Mouse (Mus musculus) limb, embryonic 12.5 days (tissue): ENCODE data around the gene Olfr1137. TPM values are rescaled to one million over a fixed set of nuclear protein-coding genes. Genes with fewer than 3 reads are reported as not detected.

Experiments
- ATAC-seq: fragments of 200-750 bp; cut with Nextera tagmentation; 2 replicates; pipeline ENCODE4 v1.8.0; 2017; ENCODE audit warnings: low read depth, moderate TSS enrichment; ENCODE audit not compliant: insufficient number of reproducible peaks, insufficient read depth, low FRiP score, low TSS enrichment
- H3K27ac ChIP-seq: fragments of 300-500 bp; sonication (generic); 2 replicates; pipeline ENCODE4 v1.5.1; 2016; ENCODE audit warnings: mild to moderate bottlenecking, moderate library complexity
- H3K27me3 ChIP-seq: fragments of 300-500 bp; sonication (generic); 2 replicates; pipeline ENCODE4 v1.6.1; 2016; ENCODE audit warnings: mild to moderate bottlenecking, moderate library complexity
- H3K36me3 ChIP-seq: fragments of 300-500 bp; sonication (generic); 2 replicates; pipeline ENCODE4 v1.6.1; 2016; ENCODE audit warnings: mild to moderate bottlenecking, moderate library complexity
- H3K4me1 ChIP-seq: fragments of 300-500 bp; sonication (generic); replicated peaks from 2 replicates; pipeline ENCODE4 v1.6.1; 2016
- H3K4me2 ChIP-seq: fragments of 300-500 bp; sonication (generic); 2 replicates; pipeline ENCODE4 v1.6.1; 2016; ENCODE audit warnings: mild to moderate bottlenecking, moderate library complexity
- H3K4me3 ChIP-seq: fragments of 300-500 bp; sonication (generic); replicated peaks from 2 replicates; pipeline ENCODE4 v1.5.1; 2016; ENCODE audit warnings: mild to moderate bottlenecking
- H3K9ac ChIP-seq: fragments of 300-500 bp; sonication (generic); replicated peaks from 2 replicates; pipeline ENCODE4 v1.6.1; 2016; ENCODE audit warnings: mild to moderate bottlenecking, moderate library complexity
- H3K9me3 ChIP-seq: fragments of 300-500 bp; sonication (generic); 2 replicates; pipeline ENCODE4 v1.6.1; 2016; ENCODE audit warnings: mild to moderate bottlenecking, moderate library complexity
- WGBS: fragments of 180-500 bp; shearing (Covaris S2); methylation state at CpG from one replicate; pipeline ENCODE4 v1.1.7; 2016; 5-methylcytosine and 5-hydroxymethylcytosine counted together
- polyA plus RNA-seq: library from polyadenylated mRNA; unstranded; fragments of >200 nt; fragmentation: Nextera tagmentation; extraction: Ambion mirVana; gene quantifications from 2 replicates; pipeline ENCODE4 v1.2.1, GENCODE M21; 2016

Olfr1137 gene
- polyA plus RNA-seq: not detected in 2 replicates

DNA sequence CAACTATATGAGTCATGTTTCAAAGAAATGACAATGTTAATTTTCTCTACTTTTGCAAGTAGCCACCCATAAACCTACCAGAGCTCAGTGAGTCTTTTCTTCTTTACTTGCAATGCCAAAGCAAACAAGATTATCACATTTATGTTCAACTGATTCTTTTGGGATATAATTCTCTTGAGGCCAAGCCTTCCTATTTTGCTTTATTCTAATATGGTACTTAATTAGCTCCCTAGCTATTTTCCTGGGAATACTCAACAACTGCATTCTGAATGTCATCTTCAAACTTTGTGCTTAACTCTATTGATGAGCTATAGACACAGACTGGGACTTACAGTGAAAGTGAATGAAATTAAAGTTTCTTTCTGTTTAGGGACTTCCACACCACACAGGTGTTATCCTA lies at the start of gene Olfr1137:
TSS of gene Olfr1137 (minus strand) at position 101 of the 400 bp plus-strand sequence.
- H3K9ac ChIP-seq: no peak within 1 kb of the TSS
- no peaks in the 10 kb centered on the region for H3K27me3 ChIP-seq
- H3K4me1 ChIP-seq: no peaks in the 10 kb centered on the region
- H3K9me3 ChIP-seq: no peaks in the 10 kb centered on the region
- H3K4me2 ChIP-seq: no peak within 1 kb of the TSS
- H3K4me3 ChIP-seq: no peak within 1 kb of the TSS
- H3K27ac ChIP-seq: no peak within 1 kb of the TSS
- H3K36me3 ChIP-seq: no peaks in the 10 kb centered on the region
- no peak for ATAC-seq

DNA sequence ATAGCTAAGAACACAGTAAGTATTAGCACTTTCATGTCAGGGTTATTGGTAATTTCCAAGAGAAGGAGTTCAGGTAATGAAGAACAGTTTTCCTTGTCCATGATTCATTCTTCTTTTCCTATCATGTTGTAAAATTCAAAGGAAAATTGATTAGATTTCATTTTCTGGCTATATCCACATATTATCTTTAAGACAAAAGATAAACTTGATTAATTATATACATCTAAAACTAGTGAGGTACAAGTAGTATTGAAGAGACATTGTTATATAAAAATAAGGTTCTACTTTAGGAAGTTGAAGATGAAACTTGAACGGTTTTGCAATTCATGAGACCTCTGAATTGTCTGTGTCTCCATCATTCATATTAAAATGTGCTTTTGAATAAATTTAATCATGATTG lies 40.9 kb upstream of the Olfr1137 start, which contains the start of gene Olfr1141:
TSS of gene Olfr1141 (minus strand) at position 101 of the 400 bp plus-strand sequence.
- H3K4me2 ChIP-seq: no peak within 1 kb of the TSS
- WGBS: 76% methylated on average over 1 of the region's 1 CpGs

DNA sequence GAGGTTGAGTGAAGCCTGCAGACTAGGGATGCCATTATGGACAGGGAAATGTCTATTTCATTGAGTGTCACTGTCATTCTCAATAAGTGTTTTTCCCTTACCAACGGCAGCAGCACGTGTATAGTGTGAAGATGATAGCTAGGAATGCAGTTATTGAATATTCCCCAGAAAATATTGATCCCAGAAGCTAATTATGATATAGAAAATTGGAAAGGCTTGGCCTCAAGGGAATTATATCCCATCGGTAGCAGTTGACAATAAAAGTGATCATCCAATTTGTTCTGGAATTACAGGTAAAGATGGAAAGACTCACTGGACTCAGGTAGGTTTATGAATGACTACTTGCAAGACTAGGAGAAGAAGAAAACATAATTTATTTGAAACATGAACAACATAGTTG lies 30.5 kb upstream of the Olfr1137 start, which contains the start of gene Olfr1140:
TSS of gene Olfr1140 (plus strand) at position 301 of the 400 bp plus-strand sequence.
- no peaks in the 10 kb centered on the region for H3K9me3 ChIP-seq
- H3K9ac ChIP-seq: no peak within 1 kb of the TSS
- no peak within 1 kb of the TSS for H3K4me3 ChIP-seq
- ATAC-seq: no peak
- no peak within 1 kb of the TSS for H3K4me2 ChIP-seq
- H3K27me3 ChIP-seq: no peaks in the 10 kb centered on the region
- 77% methylated on average over 3 of the region's 3 CpGs for WGBS
- no peaks in the 10 kb centered on the region for H3K36me3 ChIP-seq
- H3K27ac ChIP-seq: no peak within 1 kb of the TSS
- H3K4me1 ChIP-seq: no peaks in the 10 kb centered on the region

More for the DNA sequence above, 40.9 kb upstream of the Olfr1137 start, which contains the start of gene Olfr1141:
- no peak within 1 kb of the TSS for H3K27ac ChIP-seq
- H3K4me3 ChIP-seq: no peak within 1 kb of the TSS
- H3K27me3 ChIP-seq: no peaks in the 10 kb centered on the region
- H3K9me3 ChIP-seq: no peaks in the 10 kb centered on the region
- no peak for ATAC-seq
- no peaks in the 10 kb centered on the region for H3K4me1 ChIP-seq
- no peaks in the 10 kb centered on the region for H3K36me3 ChIP-seq
- no peak within 1 kb of the TSS for H3K9ac ChIP-seq

DNA sequence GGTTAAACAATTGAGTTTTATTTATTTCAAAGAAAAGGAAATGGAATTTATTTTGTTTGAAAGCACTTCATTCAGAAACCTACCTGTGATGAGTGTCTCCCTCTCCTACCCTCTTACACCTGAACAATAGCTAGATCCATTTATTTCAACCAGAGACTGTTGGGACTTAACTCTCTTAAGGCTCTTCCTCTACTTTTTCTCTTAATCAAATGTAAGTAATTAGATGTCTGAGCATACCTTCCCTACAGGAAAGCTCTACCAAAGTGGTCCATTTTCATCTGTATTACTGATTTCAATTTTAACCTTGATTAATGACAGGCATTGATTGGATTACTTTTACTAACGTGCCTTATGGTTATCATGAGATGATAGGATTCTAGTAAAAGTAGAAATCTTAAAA lies 26.9 kb upstream of the Olfr1137 start, which contains the start of gene Olfr1138:
TSS of gene Olfr1138 (minus strand) at position 101 of the 400 bp plus-strand sequence.
- H3K9me3 ChIP-seq: no peaks in the 10 kb centered on the region
- no peak within 1 kb of the TSS for H3K9ac ChIP-seq
- no peaks in the 10 kb centered on the region for H3K27me3 ChIP-seq
- no peak within 1 kb of the TSS for H3K4me3 ChIP-seq
- WGBS: 77% methylated on average over 1 of the region's 1 CpGs
- no peak for ATAC-seq
- no peak within 1 kb of the TSS for H3K4me2 ChIP-seq
- H3K27ac ChIP-seq: no peak within 1 kb of the TSS
- no peaks in the 10 kb centered on the region for H3K36me3 ChIP-seq
- H3K4me1 ChIP-seq: no peaks in the 10 kb centered on the region

DNA sequence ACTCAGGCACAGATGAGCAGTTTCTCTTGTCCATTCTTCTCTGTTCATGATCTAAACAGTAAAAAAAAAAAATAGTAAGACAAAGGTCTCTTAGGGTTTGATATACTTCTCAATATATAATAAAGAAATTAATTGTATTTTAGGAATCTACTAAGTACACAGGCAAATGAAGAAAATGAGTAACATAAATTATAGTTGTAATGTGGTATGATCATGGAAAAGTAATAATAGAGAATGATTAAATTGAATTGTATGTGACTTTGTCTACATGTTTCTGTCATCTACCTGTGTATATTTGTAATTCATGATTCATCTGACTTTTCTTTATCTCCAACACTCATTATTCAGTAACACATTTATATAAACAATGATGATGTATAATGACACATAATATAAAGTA lies 19.1 kb downstream of the Olfr1137 start, which contains the start of gene Olfr1136:
TSS of gene Olfr1136 (minus strand) at position 101 of the 400 bp plus-strand sequence.
- Histone ChIP-seq H3K36me3 (no peaks in the 10 kb centered on the region), H3K9me3 (no peaks in the 10 kb centered on the region), H3K4me2 (no peak within 1 kb of the TSS), H3K27me3 (no peaks in the 10 kb centered on the region), H3K27ac (no peak within 1 kb of the TSS), H3K4me1 (no peaks in the 10 kb centered on the region), H3K4me3 (no peak within 1 kb of the TSS), H3K9ac (no peak within 1 kb of the TSS)
- ATAC-seq: no peak

DNA sequence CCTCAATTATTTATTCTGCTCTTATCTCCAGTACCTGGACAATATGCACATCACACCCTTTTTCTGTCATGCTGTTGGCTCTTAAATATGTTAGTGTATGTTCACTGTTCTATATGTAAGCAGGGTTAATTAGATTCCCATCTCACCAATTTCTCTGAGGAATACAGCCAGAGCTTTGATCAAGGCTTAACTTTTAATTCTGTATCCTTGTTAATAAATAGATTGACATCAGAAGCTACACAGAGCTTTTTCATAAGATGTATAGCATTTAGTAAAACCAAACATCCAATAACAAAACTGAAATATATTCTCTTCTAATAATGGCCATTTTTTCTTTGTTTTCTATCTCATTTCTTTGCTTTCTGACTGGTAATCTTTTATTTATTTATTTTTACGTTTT lies 39.4 kb downstream of the Olfr1137 start, which contains the start of gene Olfr1135:
TSS of gene Olfr1135 (minus strand) at position 101 of the 400 bp plus-strand sequence.
- Histone ChIP-seq H3K36me3 (no peaks in the 10 kb centered on the region), H3K4me1 (no peaks in the 10 kb centered on the region), H3K27ac (no peak within 1 kb of the TSS), H3K9me3 (no peaks in the 10 kb centered on the region), H3K27me3 (no peaks in the 10 kb centered on the region), H3K4me3 (no peak within 1 kb of the TSS), H3K9ac (no peak within 1 kb of the TSS), H3K4me2 (no peak within 1 kb of the TSS)
- WGBS: 29% methylated on average over 1 of the region's 1 CpGs
- ATAC-seq: no peak

Other genes with a start within 250 kb of the Olfr1137 start
- not detected in 2 replicates for gene Pramel7, start 216.1 kb downstream of the Olfr1137 start, polyA plus RNA-seq
- not detected in 2 replicates for gene Pramel6, start 206.6 kb downstream of the Olfr1137 start, polyA plus RNA-seq
- not detected in 2 replicates for gene Olfr153, start 181.4 kb downstream of the Olfr1137 start, polyA plus RNA-seq
- not detected in 2 replicates for gene Olfr1128, start 167.6 kb downstream of the Olfr1137 start, polyA plus RNA-seq
- gene Olfr1129, start 139.3 kb downstream of the Olfr1137 start, polyA plus RNA-seq: not detected in 2 replicates
- gene Olfr1130, start 107.0 kb downstream of the Olfr1137 start, polyA plus RNA-seq: not detected in 2 replicates
- not detected in 2 replicates for gene Olfr1131, start 86.1 kb downstream of the Olfr1137 start, polyA plus RNA-seq
- not detected in 2 replicates for gene Olfr1132, start 75.6 kb downstream of the Olfr1137 start, polyA plus RNA-seq
- gene Olfr1133, start 65.8 kb downstream of the Olfr1137 start, polyA plus RNA-seq: not detected in 2 replicates
- not detected in 2 replicates for gene Olfr1134, start 54.7 kb downstream of the Olfr1137 start, polyA plus RNA-seq
- not detected in 2 replicates for gene Olfr1135, start 39.5 kb downstream of the Olfr1137 start, polyA plus RNA-seq
- gene Olfr1136, start 19.2 kb downstream of the Olfr1137 start, polyA plus RNA-seq: not detected in 2 replicates
- not detected in 2 replicates for gene Olfr1138, start 26.8 kb upstream of the Olfr1137 start, polyA plus RNA-seq
- not detected in 2 replicates for gene Olfr1140, start 30.6 kb upstream of the Olfr1137 start, polyA plus RNA-seq
- gene Olfr1141, start 40.8 kb upstream of the Olfr1137 start, polyA plus RNA-seq: not detected in 2 replicates
- not detected in 2 replicates for gene Olfr152, start 66.3 kb upstream of the Olfr1137 start, polyA plus RNA-seq
- not detected in 2 replicates for gene Olfr1143, start 87.4 kb upstream of the Olfr1137 start, polyA plus RNA-seq
- not detected in 2 replicates for gene Olfr1145, start 96.6 kb upstream of the Olfr1137 start, polyA plus RNA-seq
- gene Olfr1148, start 117.4 kb upstream of the Olfr1137 start, polyA plus RNA-seq: not detected in 2 replicates
- not detected in 2 replicates for gene Olfr1150-ps1, start 130.8 kb upstream of the Olfr1137 start, polyA plus RNA-seq
- not detected in 2 replicates for gene Olfr1151, start 142.7 kb upstream of the Olfr1137 start, polyA plus RNA-seq
- not detected in 2 replicates for gene Olfr1152, start 153.3 kb upstream of the Olfr1137 start, polyA plus RNA-seq
- not detected in 2 replicates for gene Olfr1153, start 181.8 kb upstream of the Olfr1137 start, polyA plus RNA-seq
- not detected in 2 replicates for gene Olfr1154, start 192.0 kb upstream of the Olfr1137 start, polyA plus RNA-seq
- gene Olfr1155, start 232.0 kb upstream of the Olfr1137 start, polyA plus RNA-seq: not detected in 2 replicates
- gene Olfr1156, start 239.9 kb upstream of the Olfr1137 start, polyA plus RNA-seq: not detected in 2 replicates